Mouse (Mus musculus) midbrain, embryonic 16.5 days (tissue): ENCODE data around the gene Gm49368. TPM values are rescaled to one million over a fixed set of nuclear protein-coding genes. Genes with fewer than 3 reads are reported as not detected.

Source experiments
- ATAC-seq: fragments of 200-750 bp; cut with Nextera tagmentation; 2 replicates; pipeline ENCODE4 v1.8.0; 2017; ENCODE audit warnings: moderate TSS enrichment
- H3K27ac ChIP-seq: fragments of 300-500 bp; sonication (generic); 2 replicates; pipeline ENCODE4 v1.5.1; 2014; ENCODE audit warnings: mild to moderate bottlenecking, low read length, mixed read lengths
- H3K27me3 ChIP-seq: fragments of 300-500 bp; sonication (generic); 2 replicates; pipeline ENCODE4 v1.6.1; 2014; ENCODE audit warnings: low read depth, low read length, mixed read lengths; ENCODE audit not compliant: control insufficient read depth, insufficient read depth
- H3K36me3 ChIP-seq: fragments of 300-500 bp; sonication (generic); 2 replicates; pipeline ENCODE4 v1.6.1; 2014; ENCODE audit warnings: mild to moderate bottlenecking, low read length, moderate library complexity, mixed read lengths; ENCODE audit not compliant: control insufficient read depth, insufficient read depth
- H3K4me1 ChIP-seq: fragments of 300-500 bp; sonication (generic); 2 replicates; pipeline ENCODE4 v1.6.1; 2014; ENCODE audit warnings: mild to moderate bottlenecking, low read length, mixed read lengths; ENCODE audit not compliant: control insufficient read depth, insufficient read depth
- H3K4me2 ChIP-seq: fragments of 300-500 bp; sonication (generic); 2 replicates; pipeline ENCODE4 v1.6.1; 2014; ENCODE audit warnings: mild to moderate bottlenecking, low read length, mixed read lengths
- H3K4me3 ChIP-seq: fragments of 300-500 bp; sonication (generic); 2 replicates; pipeline ENCODE4 v1.5.1; 2014; ENCODE audit warnings: low read depth, mild to moderate bottlenecking, low read length, moderate library complexity, mixed read lengths
- H3K9ac ChIP-seq: fragments of 300-500 bp; sonication (generic); 2 replicates; pipeline ENCODE4 v1.6.1; 2014; ENCODE audit warnings: low read depth, low read length, mixed read lengths
- H3K9me3 ChIP-seq: fragments of 300-500 bp; sonication (generic); replicated peaks from 2 replicates; pipeline ENCODE4 v1.6.1; 2014; ENCODE audit warnings: mild to moderate bottlenecking, low read length, mixed read lengths; ENCODE audit not compliant: control insufficient read depth, poor library complexity, severe bottlenecking
- WGBS: fragments of 180-500 bp; shearing (Covaris S2); extraction: QIAGEN DNeasy Blood & Tissue Kit; methylation state at CpG from one replicate; pipeline ENCODE4 v1.1.7; 2014; 5-methylcytosine and 5-hydroxymethylcytosine counted together
- polyA plus RNA-seq: library from polyadenylated mRNA; unstranded; fragments of >200 nt; fragmentation: Nextera tagmentation; extraction: Ambion mirVana; gene quantifications from 2 replicates; pipeline ENCODE4 v1.2.1, GENCODE M21; 2015

Gm49368 gene
- polyA plus RNA-seq, 1 experiment from 2014 or later: not detected

DNA sequence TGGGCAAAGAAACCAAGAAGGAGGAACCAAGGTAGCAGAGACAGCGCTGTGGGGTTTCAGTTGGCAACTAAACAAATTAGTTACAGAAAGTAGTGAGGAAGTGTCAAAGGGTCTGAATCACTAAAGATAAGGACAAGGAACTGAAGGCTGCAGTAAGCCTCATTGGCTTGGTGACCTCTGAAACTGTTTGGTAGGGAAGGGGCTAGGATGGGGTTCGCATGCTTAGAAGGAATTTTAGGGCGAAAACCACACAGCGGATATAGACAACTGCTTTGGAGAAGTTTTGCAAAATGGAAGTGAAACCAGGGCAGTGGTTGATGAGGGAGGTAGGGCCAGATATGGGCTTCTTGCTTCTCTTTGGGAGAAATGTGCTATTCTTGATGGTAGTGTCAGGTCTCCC, 13.7 kb upstream of the Gm49368 start:
- Histone ChIP-seq H3K27me3 (no peaks in the 10 kb centered on the region), H3K9me3 (no peaks in the 10 kb centered on the region), H3K4me3 (no peak overlapping the region), H3K27ac (no peak overlapping the region), H3K36me3 (no peaks in the 10 kb centered on the region), H3K9ac (no peak overlapping the region), H3K4me1 (no peaks in the 10 kb centered on the region), H3K4me2 (no peak overlapping the region)
- no peak for ATAC-seq
- WGBS: 93% methylated on average over 4 of the region's 4 CpGs

DNA sequence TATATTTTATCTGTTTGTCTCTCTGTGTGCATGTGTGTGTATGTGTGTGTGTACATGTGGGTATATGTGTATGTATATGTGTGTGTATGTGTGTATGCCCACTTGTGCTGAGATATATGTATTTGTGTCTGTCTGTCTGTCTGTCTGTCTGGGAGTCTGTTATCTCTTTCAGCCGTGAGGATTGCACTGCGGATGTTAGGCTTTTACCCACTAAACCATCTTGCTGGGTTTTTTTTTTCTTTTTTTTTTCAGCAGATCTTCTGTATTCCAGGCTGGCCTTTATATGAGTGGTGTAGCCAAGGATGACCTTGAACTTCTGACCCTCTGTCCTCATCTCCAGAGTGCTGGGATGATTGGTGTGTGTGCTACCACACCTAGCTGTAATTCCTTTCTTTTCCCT, 13.2 kb upstream of the Gm49368 start:
- Histone ChIP-seq H3K4me1 (no peaks in the 10 kb centered on the region), H3K9me3 (no peaks in the 10 kb centered on the region), H3K9ac (no peak overlapping the region), H3K27ac (no peak overlapping the region), H3K36me3 (no peaks in the 10 kb centered on the region), H3K4me3 (no peak overlapping the region), H3K4me2 (no peak overlapping the region), H3K27me3 (no peaks in the 10 kb centered on the region)
- 92% methylated on average over 2 of the region's 2 CpGs for WGBS
- no peak for ATAC-seq

DNA sequence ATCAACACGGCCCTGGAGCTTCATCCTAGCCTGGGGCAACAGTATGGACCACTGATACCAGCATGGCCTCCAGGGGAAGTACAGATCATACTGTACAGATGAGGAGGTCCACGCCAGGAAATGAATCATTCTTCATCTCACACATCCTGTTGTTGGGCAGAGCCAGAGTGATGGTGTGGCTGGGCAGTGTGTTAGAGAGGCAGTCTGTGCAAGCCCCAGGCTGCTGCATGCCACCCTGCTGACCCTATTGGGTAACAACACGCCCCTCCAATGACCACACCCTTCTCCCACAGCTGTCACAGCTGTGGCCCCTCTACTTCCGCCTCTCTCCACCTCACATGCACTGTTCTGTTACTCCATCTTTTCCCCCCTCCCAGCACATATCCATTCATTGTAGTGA, 11.7 kb upstream of the Gm49368 start:
- no peak overlapping the region for H3K9ac ChIP-seq
- no peak overlapping the region for H3K27ac ChIP-seq
- H3K9me3 ChIP-seq: no peaks in the 10 kb centered on the region
- H3K4me3 ChIP-seq: no peak overlapping the region
- no peaks in the 10 kb centered on the region for H3K27me3 ChIP-seq
- no peak for ATAC-seq
- H3K4me2 ChIP-seq: no peak overlapping the region
- WGBS: 73% methylated on average over 4 of the region's 4 CpGs
- H3K4me1 ChIP-seq: no peaks in the 10 kb centered on the region
- no peaks in the 10 kb centered on the region for H3K36me3 ChIP-seq

DNA sequence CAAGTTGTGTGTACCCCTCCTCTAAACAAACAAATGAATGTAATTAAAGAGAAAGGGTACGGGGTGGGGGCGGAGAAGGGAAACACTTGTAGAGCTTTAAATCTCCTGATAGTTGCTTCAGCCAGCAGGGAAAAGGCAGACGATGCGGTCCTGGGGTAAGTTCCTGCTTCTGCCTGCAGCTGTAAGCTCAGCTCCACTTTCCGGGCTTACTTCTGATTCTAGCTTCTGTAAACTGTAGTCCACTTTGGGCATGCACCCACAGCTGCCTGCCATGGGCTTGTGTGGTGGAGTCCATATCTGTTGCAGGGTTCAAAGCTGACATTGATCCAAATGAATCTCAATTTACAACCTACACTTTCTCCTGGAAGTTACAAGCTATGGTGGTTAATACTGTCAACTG, 9.4 kb upstream of the Gm49368 start:
- Histone ChIP-seq H3K36me3 (no peaks in the 10 kb centered on the region), H3K4me2 (no peak overlapping the region), H3K9ac (no peak overlapping the region), H3K9me3 (no peaks in the 10 kb centered on the region), H3K27me3 (no peaks in the 10 kb centered on the region), H3K4me1 (no peaks in the 10 kb centered on the region), H3K4me3 (no peak overlapping the region), H3K27ac (no peak overlapping the region)
- 77% methylated on average over 5 of the region's 5 CpGs for WGBS
- no peak for ATAC-seq

DNA sequence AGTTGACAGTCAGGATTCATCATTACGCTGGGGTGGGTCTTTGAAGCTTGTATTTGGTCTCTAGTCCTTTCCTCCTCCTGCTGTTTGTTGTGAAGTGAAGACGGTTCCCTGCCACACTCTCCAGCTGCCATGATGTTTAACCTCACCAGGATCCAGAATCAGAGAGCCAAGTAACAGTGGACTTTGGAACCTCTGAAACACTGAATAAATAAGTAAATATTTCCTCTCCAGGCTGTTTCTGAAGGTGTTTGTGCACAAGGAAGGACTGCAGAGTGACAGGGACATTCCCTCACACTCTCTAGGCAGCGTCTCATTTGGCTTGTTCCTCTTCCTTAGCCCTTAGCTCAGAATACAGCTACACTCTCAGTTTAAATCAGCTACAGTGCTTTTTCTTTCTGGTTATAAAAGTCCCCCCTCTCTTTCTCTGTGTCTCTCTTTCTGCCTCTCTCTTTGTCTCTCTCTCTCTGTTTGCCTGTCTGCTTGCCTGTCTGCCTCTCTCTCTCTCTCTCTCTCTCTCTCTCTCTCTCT, 5.5 kb upstream of the Gm49368 start:
- no peak overlapping the region for H3K27ac ChIP-seq
- no peaks in the 10 kb centered on the region for H3K36me3 ChIP-seq
- H3K4me2 ChIP-seq: no peak overlapping the region
- H3K9ac ChIP-seq: no peak overlapping the region
- no peaks in the 10 kb centered on the region for H3K27me3 ChIP-seq
- WGBS: 75% methylated on average over 3 of the region's 3 CpGs
- no peaks in the 10 kb centered on the region for H3K4me1 ChIP-seq
- no peaks in the 10 kb centered on the region for H3K9me3 ChIP-seq
- ATAC-seq: no peak
- no peak overlapping the region for H3K4me3 ChIP-seq

DNA sequence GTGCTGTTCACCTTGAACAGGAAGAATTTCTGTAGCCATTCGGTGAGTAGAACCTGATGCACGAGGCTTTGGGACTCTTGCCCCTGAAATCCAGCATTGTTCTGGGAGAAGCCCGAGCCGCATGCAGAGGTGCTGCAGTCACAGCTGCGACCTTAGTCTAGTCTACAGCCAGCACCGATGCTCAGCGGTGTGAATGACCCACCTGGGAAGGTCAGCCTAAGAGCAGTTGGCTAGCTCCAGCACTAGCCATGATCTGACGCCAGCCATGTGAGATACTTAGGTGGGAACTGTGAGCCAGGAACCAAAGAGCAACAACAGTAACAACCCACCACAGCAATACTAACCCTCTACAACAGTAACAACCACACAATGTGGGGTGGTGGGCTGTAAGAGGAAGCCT, 4.6 kb upstream of the Gm49368 start:
- Histone ChIP-seq H3K4me3 (no peak overlapping the region), H3K27ac (no peak overlapping the region), H3K9ac (no peak overlapping the region), H3K4me2 (no peak overlapping the region), H3K9me3 (no peaks in the 10 kb centered on the region), H3K27me3 (no peaks in the 10 kb centered on the region), H3K4me1 (no peaks in the 10 kb centered on the region), H3K36me3 (no peaks in the 10 kb centered on the region)
- no peak for ATAC-seq
- 84% methylated on average over 8 of the region's 8 CpGs for WGBS

DNA sequence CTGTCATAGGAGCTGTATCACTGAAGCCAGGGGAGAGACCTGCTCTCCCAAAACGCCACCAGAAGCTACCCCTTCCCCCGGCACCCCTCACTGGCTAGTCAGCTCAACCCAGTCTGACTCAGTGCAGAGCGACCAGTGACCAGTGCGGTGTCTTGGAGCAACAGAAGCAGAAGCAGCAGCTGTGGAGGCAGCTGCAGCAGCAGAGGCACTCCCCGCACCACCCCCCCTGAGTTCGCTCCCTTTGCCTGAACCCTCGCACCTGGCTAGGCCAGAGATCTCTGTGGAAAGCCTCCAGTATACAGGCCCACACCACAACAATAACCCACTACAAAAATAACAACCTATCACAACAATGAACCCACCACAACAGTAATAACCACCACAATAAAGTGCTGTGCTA, 3.9 kb upstream of the Gm49368 start:
- no peak for ATAC-seq
- Histone ChIP-seq H3K4me1 (no peaks in the 10 kb centered on the region), H3K4me3 (no peak overlapping the region), H3K9ac (no peak overlapping the region), H3K27me3 (no peaks in the 10 kb centered on the region), H3K27ac (no peak overlapping the region), H3K9me3 (no peaks in the 10 kb centered on the region), H3K36me3 (no peaks in the 10 kb centered on the region), H3K4me2 (no peak overlapping the region)
- WGBS: 65% methylated on average over 7 of the region's 7 CpGs

DNA sequence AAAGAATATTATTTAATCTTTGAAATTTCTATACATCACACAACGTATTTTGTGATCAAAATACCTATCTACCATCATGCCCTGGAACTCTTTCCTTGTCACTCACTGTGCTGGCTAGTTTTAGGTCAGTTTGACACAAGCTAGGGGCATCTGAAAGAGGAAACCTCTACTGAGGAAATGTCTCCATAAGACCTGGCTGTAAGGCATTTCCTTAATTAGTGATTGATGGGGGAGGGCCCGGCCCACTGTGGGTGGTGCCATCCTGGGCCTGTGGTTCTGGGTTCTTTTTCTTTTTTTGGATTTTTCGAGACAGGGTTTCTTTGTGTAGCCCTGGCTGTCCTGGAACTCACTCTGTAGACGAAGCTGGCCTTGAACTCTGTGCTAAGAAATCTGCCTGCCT, 3.4 kb upstream of the Gm49368 start:
- Histone ChIP-seq H3K27me3 (no peaks in the 10 kb centered on the region), H3K9ac (no peak overlapping the region), H3K4me3 (no peak overlapping the region), H3K4me1 (no peaks in the 10 kb centered on the region), H3K9me3 (no peaks in the 10 kb centered on the region), H3K4me2 (no peak overlapping the region), H3K27ac (no peak overlapping the region), H3K36me3 (no peaks in the 10 kb centered on the region)
- ATAC-seq: no peak
- WGBS: 84% methylated on average over 4 of the region's 4 CpGs

DNA sequence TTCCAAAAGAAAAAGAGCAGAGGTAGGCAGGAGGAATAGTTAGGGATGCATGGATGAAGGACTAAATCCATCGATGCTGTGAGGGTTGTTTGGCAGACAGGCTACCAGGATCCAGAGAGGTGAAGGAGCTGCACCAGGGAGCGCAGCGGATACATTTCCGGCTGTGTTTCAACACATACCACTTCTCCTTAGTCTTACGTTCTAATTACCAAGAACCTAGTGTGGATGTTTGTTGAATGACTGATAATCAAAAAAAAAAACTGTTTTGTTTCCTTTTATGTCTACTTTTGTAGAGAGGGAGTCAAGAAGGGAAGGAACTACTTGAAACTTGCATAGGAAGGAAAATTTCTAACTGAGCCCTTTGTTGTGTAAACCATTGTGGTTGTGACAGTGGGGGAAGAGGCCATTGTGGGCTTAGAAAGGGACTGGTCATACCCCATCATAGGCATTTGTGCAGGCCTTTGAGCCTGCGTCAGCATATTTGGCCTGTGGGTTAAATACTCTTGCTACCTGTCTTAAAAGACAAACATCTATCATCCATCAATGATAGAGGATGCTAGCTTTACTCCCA, 813 bp downstream of the Gm49368 start:
- Histone ChIP-seq H3K9ac (no peak overlapping the region), H3K27ac (no peak overlapping the region), H3K4me1 (no peaks in the 10 kb centered on the region), H3K27me3 (no peaks in the 10 kb centered on the region), H3K36me3 (no peaks in the 10 kb centered on the region), H3K9me3 (no peaks in the 10 kb centered on the region), H3K4me3 (no peak overlapping the region), H3K4me2 (no peak overlapping the region)
- 85% methylated on average over 6 of the region's 6 CpGs for WGBS
- ATAC-seq: no peak
